Mouse (Mus musculus) embryonic facial prominence, embryonic 12.5 days (tissue): ENCODE measurements around the gene Ston2. TPM values are rescaled to one million over a fixed set of nuclear protein-coding genes. Genes with fewer than 3 reads are reported as not detected.
"Not testable (repeated sequence)": the region's sequence is repeated elsewhere in the genome, so short reads cannot be mapped to it uniquely, and the experiment has no call there.

Experiments
- ATAC-seq: fragments of 200-750 bp; cut with Nextera tagmentation; 2 replicates; pipeline ENCODE4 v1.8.0; 2017; ENCODE audit not compliant: insufficient number of reproducible peaks, insufficient read depth, low FRiP score, low TSS enrichment
- H3K27ac ChIP-seq: fragments of 300-500 bp; sonication (generic); 2 replicates; pipeline ENCODE4 v1.5.1; 2016; ENCODE audit warnings: mild to moderate bottlenecking
- H3K27me3 ChIP-seq: fragments of 300-500 bp; sonication (generic); 2 replicates; pipeline ENCODE4 v1.6.1; 2016; ENCODE audit warnings: mild to moderate bottlenecking, moderate library complexity
- H3K36me3 ChIP-seq: fragments of 300-500 bp; sonication (generic); 2 replicates; pipeline ENCODE4 v1.6.1; 2016; ENCODE audit warnings: mild to moderate bottlenecking
- H3K4me1 ChIP-seq: fragments of 300-500 bp; sonication (generic); 2 replicates; pipeline ENCODE4 v1.6.1; 2016
- H3K4me2 ChIP-seq: fragments of 300-500 bp; sonication (generic); replicated peaks from 2 replicates; pipeline ENCODE4 v1.6.1; 2016; ENCODE audit warnings: mild to moderate bottlenecking, moderate library complexity
- H3K4me3 ChIP-seq: fragments of 300-500 bp; sonication (generic); 2 replicates; pipeline ENCODE4 v1.5.1; 2016; ENCODE audit warnings: mild to moderate bottlenecking
- H3K9ac ChIP-seq: fragments of 300-500 bp; sonication (generic); 2 replicates; pipeline ENCODE4 v1.6.1; 2016; ENCODE audit warnings: mild to moderate bottlenecking, moderate library complexity
- H3K9me3 ChIP-seq: fragments of 300-500 bp; sonication (generic); 2 replicates; pipeline ENCODE4 v1.6.1; 2016; ENCODE audit warnings: mild to moderate bottlenecking, moderate library complexity
- WGBS: fragments of 180-500 bp; shearing (Covaris S2); methylation state at CpG from one replicate; pipeline ENCODE4 v1.1.7; 2016; 5-methylcytosine and 5-hydroxymethylcytosine counted together
- polyA plus RNA-seq: library from polyadenylated mRNA; unstranded; fragments of >200 nt; fragmentation: Nextera tagmentation; extraction: Ambion mirVana; gene quantifications from 2 replicates; pipeline ENCODE4 v1.2.1, GENCODE M21; 2016

Ston2 gene
- polyA plus RNA-seq, 1 experiment from 2014 or later = 7.4 TPM

DNA sequence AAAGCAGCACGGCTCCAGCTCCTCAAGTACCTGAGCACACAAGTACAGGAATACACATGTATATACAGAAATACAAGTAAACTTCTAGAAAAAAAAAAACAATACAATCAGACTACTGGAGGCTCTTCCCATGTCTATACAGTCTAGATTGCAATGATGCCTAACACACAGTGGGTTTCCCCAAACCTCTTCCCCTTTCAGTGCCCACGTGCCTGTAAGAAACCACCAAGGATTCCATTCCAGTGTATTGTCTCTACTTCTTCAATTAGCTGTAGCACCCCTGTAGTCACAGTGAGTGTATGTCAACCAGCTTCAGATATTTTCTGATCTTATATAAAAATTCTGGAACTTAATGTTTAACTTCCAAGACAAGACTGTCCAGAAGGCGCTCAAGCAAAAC lies 196.1 kb downstream of the Ston2 start:
- Histone ChIP-seq H3K36me3 (no peaks in the 10 kb centered on the region), H3K4me3 (no peak overlapping the region), H3K27ac (no peak overlapping the region), H3K4me2 (no peak overlapping the region), H3K9ac (no peak overlapping the region), H3K27me3 (no peaks in the 10 kb centered on the region), H3K4me1 (peaks cover 11% of the 10 kb centered on the region), H3K9me3 (no peaks in the 10 kb centered on the region)
- 97% methylated on average over 3 of the region's 3 CpGs for WGBS
- ATAC-seq = no peak

DNA sequence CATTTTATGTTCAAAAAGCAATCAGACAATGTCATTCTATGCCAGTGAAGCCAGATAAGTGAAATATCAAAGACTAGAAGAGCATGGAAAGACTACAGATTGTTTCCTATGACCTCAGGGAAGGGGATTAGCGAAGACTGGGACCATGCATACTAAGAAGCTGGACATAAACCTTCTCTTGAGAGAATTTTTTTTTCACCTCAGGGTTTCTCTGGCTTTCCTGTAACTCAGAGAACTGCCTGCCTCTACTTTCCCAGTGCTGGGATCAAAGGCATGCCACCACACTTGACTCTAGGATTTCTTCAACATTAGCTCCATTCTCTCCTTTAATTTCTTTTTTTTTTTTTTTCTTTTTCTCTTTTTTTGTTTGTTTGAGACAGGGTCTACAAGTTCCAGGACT lies 197.0 kb downstream of the Ston2 start:
- no peak overlapping the region for H3K9ac ChIP-seq
- ATAC-seq = no peak
- WGBS = 93% methylated on average over 1 of the region's 1 CpGs
- peaks cover 14% of the 10 kb centered on the region for H3K4me1 ChIP-seq
- H3K4me2 ChIP-seq = peak overlapping the region; percentile 57
- H3K36me3 ChIP-seq = no peaks in the 10 kb centered on the region
- H3K27ac ChIP-seq = peak overlapping the region; percentile 100
- no peaks in the 10 kb centered on the region for H3K9me3 ChIP-seq
- no peaks in the 10 kb centered on the region for H3K27me3 ChIP-seq
- peak overlapping the region; percentile 83; the same call in 1 of the 2 replicates for H3K4me3 ChIP-seq

DNA sequence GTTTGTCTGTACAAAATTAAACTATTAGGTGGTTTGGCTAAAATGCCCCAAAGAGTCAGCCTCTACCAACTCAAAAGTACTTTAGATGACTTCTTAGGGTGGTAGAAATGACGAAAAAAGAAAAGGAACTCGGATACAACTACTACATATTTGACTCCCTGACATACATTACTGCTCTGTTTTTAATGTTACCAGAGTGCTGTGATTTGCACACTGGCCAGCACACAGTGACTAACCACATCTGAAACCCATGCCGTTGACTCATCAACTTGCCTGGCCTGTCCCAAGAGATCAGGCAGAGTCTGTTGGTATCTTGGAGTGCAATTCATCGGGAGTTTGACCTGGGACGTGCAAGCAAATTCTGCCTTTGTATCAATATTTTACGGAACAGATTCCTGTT lies 197.5 kb downstream of the Ston2 start:
- Histone ChIP-seq H3K4me2 (peak overlapping the region; percentile 57), H3K27ac (peak overlapping the region; percentile 100), H3K9ac (peak overlapping the region; percentile 100), H3K36me3 (peaks cover 3% of the 10 kb centered on the region), H3K27me3 (no peaks in the 10 kb centered on the region), H3K4me1 (peaks cover 14% of the 10 kb centered on the region), H3K9me3 (no peaks in the 10 kb centered on the region), H3K4me3 (peak overlapping the region; percentile 83)
- no peak for ATAC-seq
- WGBS = 26% methylated on average over 6 of the region's 6 CpGs

DNA sequence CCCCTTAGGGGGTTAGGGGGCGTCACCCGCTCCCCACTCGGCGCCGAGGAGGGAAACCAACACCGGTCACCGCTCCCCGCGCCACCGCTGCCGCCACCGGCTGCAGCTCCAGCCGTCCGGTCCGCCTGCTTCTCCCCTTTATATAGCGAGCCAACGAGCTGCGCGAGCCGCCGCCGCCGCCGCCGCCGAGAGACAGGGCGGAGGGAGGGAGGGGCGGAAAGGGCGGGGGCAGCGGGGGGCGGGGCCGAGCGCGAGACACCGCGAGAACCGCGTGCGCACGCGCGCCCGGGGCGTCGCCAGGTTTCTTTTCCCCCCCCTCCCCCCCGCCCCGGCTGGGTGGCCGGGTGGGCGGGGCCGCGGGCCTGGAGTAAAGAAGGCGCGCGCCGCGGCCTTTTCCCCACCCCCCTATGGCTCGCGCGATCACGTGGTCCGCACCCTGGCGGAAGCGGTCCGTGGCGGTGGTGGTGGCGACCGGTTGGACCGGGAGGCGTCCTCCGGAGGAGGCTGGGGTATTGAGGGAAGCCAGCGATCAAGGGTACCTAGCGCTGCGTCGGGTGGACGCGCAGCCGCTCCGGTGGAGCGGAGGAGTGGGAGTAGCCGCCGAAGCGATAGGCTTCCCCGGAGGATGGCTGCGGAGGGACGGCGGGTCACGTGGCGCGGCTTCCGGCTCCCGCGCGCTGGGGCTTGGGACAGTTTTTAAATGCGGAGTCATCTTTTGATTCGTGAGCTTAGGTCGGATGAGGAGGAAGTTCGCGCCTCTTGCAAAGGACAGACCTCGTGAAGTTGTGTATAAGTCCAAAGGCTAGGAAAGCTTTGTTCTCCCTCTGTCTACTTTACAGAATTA lies 198.1 kb downstream of the Ston2 start, which contains the start of gene Gtf2a1:
Gtf2a1 (minus strand) TSS at position 641 of the 844 bp plus-strand sequence.
- peaks cover 8% of the 10 kb centered on the region for H3K36me3 ChIP-seq
- H3K4me1 ChIP-seq = peaks cover 14% of the 10 kb centered on the region
- no peaks in the 10 kb centered on the region for H3K9me3 ChIP-seq
- peak within 1 kb of the TSS; percentile 100 for H3K27ac ChIP-seq
- peak within 1 kb of the TSS; percentile 57 for H3K4me2 ChIP-seq
- no peaks in the 10 kb centered on the region for H3K27me3 ChIP-seq
- WGBS = under 1% methylated on average over 55 of the region's 99 CpGs
- H3K9ac ChIP-seq = peak within 1 kb of the TSS; percentile 100
- peak; percentile 82 for ATAC-seq
- H3K4me3 ChIP-seq = peak within 1 kb of the TSS; percentile 83

DNA sequence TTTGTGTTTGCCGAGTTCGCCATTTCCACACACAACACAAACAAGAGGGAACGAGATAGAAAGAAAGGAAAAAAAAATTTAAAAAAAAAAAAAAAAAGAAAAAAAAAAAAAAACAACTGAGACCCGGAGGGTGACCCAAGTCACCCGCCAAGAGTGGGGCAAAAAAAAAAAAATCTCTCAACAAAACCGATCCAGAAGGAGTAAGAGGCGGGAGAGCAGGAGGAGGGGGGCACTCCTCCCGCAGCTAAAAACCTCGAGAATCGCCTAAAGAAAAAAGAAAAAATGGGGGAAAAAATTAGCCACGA lies 198.7 kb downstream of the Ston2 start:
- 0% methylated on average over 11 of the region's 11 CpGs for WGBS
- peak overlapping the region; percentile 83 for H3K4me3 ChIP-seq
- H3K4me2 ChIP-seq = no peak overlapping the region; the same call in 1 of the 2 replicates
- peak overlapping the region; percentile 100 for H3K9ac ChIP-seq
- peaks cover 14% of the 10 kb centered on the region for H3K36me3 ChIP-seq
- no peaks in the 10 kb centered on the region for H3K27me3 ChIP-seq
- H3K4me1 ChIP-seq = peaks cover 14% of the 10 kb centered on the region
- ATAC-seq = no peak
- peak overlapping the region; percentile 100 for H3K27ac ChIP-seq
- no peaks in the 10 kb centered on the region for H3K9me3 ChIP-seq

DNA sequence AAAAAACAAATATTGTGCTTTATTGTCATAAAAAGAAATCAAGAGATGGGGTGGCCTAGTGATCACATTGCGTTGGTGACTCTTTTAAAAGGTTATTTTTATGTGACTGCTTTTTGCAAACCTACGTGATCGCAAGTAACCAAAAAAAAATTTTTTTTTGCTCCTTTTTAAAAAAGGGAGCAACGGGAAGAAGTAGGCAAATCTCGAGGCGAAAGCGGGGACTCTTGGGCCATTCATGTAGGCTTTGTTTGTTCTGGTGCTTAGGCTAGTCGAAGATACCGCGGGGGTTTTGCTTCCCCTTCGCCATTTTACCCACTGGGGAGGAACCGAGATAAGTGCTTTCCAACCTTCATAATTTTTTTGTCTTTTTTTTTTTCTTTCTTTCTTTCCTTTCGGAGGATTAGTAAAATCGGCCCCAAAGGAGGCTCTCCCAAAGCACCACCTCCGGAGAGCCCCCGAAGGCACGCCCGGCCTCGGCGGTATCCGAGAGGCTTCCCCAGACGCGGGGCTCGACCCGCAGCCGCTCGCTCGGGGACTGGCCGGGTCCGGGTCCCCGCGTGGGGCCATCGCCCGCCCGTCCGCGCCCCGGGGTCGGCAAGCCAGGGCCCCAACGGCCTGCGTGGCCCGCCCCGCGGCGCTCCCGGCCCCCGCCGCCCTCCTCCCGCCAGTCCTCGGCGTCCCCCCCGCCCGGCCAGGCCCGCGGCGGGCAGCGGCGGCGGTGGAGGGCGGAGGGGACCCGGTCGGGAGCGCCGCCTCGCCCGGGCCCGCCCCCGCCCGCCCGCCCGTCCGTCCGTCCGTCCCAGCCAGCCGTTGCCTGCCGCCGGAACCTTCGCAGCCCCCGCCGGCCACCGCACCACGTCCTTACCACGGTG lies 199.3 kb downstream of the Ston2 start:
- H3K4me1 ChIP-seq = peaks cover 14% of the 10 kb centered on the region
- WGBS = under 1% methylated on average over 64 of the region's 83 CpGs
- peak overlapping the region; percentile 100 for H3K27ac ChIP-seq
- ATAC-seq = no peak
- H3K36me3 ChIP-seq = peaks cover 19% of the 10 kb centered on the region
- no peaks in the 10 kb centered on the region for H3K27me3 ChIP-seq
- H3K9ac ChIP-seq = peak overlapping the region; percentile 100
- H3K9me3 ChIP-seq = no peaks in the 10 kb centered on the region
- peak overlapping the region; percentile 83 for H3K4me3 ChIP-seq
- no peak overlapping the region; the same call in 1 of the 2 replicates for H3K4me2 ChIP-seq

DNA sequence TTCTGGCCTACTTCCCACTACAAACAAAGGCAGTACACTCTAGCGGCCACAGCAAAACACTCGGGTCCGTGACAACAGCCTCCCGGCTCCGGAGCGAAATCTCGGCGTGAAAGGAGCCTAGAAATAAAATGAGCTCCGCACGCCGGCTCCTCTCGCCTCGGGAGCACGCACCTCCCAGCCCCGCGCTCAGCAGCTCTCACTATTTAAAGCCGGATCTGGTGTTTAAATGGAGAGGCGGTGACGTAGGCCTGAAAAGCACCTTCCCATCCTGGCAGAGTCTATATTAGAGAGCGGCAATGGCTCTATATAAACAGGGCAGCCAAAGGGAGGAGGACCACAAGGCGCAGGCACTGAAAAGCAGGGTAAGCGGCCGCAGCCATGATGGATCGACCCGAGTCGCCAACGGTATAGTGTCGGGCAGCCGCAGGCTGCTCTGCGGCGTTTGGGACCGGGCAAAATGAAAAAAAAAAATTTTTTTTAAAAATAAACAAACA lies 200.0 kb downstream of the Ston2 start:
- H3K36me3 ChIP-seq = peaks cover 24% of the 10 kb centered on the region
- ATAC-seq = peak; percentile 91
- H3K9ac ChIP-seq = peak overlapping the region; percentile 100
- under 1% methylated on average over 32 of the region's 32 CpGs for WGBS
- peak overlapping the region; percentile 83 for H3K4me3 ChIP-seq
- H3K27me3 ChIP-seq = no peaks in the 10 kb centered on the region
- peak overlapping the region; percentile 58 for H3K4me2 ChIP-seq
- H3K4me1 ChIP-seq = peaks cover 14% of the 10 kb centered on the region
- peak overlapping the region; percentile 100 for H3K27ac ChIP-seq
- no peaks in the 10 kb centered on the region for H3K9me3 ChIP-seq

DNA sequence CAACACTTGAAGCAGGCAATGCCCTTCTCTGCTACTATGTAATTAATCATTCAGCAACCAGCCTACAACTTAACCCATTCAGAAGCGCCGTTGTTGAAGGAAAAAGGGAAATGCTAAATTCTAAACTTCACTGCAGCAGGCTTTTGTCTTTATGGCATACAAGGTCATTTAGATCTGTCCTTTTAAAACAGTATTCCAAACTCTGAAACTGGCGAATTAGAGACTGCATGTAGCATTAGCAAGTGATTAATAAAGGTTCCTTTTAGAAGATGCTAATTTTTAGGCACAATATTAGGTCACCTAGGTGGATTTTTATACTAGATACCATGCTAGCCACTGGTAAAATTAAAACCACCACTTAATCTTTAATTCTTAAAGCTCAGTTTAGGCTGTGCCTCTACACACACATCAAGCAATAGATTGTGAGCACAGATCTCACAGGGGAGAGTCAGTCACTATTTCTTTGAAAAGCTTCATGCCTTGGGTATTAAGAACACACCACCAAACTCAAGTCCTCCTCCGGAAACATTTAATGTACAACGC lies 200.6 kb downstream of the Ston2 start:
- Histone ChIP-seq H3K36me3 (peaks cover 27% of the 10 kb centered on the region), H3K4me3 (peak overlapping the region; percentile 83), H3K4me2 (peak overlapping the region; percentile 58), H3K4me1 (peaks cover 14% of the 10 kb centered on the region), H3K27me3 (no peaks in the 10 kb centered on the region), H3K9ac (peak overlapping the region; percentile 100), H3K9me3 (no peaks in the 10 kb centered on the region), H3K27ac (peak overlapping the region; percentile 100)
- WGBS = 19% methylated on average over 5 of the region's 5 CpGs
- no peak for ATAC-seq

DNA sequence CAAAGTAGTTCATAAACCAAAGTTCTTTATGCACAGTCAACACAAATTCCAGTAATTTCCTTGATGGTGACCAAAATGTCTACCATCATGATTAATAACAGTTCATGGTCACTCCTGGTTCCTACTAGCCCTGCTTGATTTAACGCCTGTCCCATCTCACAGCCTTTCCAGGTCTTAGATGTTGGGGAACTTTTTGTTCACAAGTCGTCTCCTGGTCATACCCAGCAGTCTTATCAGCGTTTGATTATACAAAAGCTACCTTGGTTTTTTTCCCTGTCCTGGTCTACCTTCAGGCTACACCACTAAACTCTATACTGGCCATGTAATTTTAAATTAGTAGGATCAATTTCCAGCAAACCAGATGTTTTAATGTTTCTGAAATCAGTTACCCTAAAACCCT lies 201.1 kb downstream of the Ston2 start:
- Histone ChIP-seq H3K4me3 (peak overlapping the region; percentile 83), H3K9ac (no peak overlapping the region; the same call in 1 of the 2 replicates), H3K4me2 (peak overlapping the region; percentile 58), H3K27me3 (no peaks in the 10 kb centered on the region), H3K4me1 (peaks cover 14% of the 10 kb centered on the region), H3K9me3 (no peaks in the 10 kb centered on the region), H3K27ac (no peak overlapping the region), H3K36me3 (peaks cover 27% of the 10 kb centered on the region)
- WGBS = 50% methylated on average over 3 of the region's 3 CpGs
- no peak for ATAC-seq

DNA sequence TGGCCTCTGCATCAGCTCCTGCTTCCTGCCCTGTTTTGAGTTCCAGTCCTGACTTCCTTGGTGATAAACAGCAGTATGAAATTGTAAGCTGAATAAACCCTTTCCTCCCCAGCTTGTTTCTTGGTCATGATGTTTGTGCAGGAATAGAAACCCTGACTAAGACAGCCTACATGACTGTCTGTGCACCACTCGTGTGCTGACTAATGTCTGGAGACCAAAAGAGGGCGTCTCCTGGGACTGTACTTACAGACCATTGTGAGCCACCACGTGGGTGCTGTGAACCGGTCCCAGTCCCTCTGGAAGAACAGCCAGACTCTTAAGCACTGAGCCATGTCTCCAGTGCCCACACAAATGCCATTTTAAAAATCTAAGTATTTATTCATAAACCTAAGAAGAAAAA lies 202.4 kb downstream of the Ston2 start:
- H3K9ac ChIP-seq, H3K27ac ChIP-seq, H3K4me3 ChIP-seq, ATAC-seq, H3K27me3 ChIP-seq, H3K4me1 ChIP-seq, H3K9me3 ChIP-seq, H3K4me2 ChIP-seq: not testable (repeated sequence)
- H3K36me3 ChIP-seq = peaks cover 27% of the 10 kb centered on the region
- 96% methylated on average over 4 of the region's 4 CpGs for WGBS

DNA sequence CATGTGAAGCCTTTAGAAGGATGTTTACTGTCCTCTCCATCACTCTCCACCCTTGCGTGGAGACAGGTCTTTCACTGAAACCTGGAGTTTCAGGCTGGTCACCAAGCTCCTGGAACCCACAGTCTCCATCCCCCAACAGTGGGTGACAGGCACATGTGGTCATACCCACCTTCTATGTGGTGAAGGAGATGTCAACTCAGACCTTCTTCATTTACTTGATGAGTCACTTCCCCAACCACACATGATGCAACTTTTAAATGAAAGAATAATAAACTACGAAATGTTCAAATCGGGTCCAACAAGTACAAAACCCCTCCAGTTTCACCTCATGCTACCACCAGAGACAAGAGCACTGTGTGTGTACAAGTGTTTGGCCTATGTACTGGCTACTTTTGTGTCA lies 203.0 kb downstream of the Ston2 start:
- no peak overlapping the region for H3K4me2 ChIP-seq
- no peak overlapping the region for H3K9ac ChIP-seq
- no peak overlapping the region for H3K4me3 ChIP-seq
- H3K36me3 ChIP-seq = peaks cover 27% of the 10 kb centered on the region
- H3K9me3 ChIP-seq = no peaks in the 10 kb centered on the region
- H3K27me3 ChIP-seq = no peaks in the 10 kb centered on the region
- WGBS = 90% methylated on average over 3 of the region's 3 CpGs
- no peak overlapping the region for H3K27ac ChIP-seq
- ATAC-seq = no peak
- H3K4me1 ChIP-seq = peaks cover 9% of the 10 kb centered on the region
